Mouse (Mus musculus): ENCODE measurements around the gene Tmem88.

DNA sequence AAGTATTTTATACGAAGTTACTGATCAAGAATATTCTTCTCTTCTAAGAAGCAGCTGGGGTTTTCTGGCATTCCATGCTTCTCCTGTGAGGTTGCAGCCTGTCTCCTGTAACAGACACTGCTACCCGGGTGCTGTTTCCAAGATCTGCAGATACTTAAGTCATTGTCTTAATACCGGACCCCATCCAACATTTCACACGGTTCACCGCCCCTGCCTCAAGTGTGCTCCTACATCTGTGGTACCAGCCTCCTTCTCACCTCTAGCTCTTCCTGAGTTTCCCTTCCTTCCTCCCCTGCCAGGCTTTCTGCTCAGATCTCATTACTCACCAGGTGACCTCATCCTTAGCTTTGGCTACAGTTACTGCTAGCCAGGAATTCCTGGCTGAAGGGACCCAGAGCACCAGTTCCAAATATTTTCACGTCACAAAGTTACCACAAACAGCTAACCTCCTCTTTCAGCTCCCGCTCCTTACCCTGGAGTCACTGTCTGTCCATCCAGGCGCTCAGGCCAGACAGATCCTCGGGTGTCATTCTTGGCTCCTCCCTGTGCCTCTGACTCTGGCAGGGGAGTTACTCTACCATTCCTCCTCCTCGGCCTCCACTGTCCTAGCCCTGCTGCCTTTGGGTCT, 15.4 kb downstream of the Tmem88 start:
- no peak for TF ChIP-seq CTCF (IDR thresholded peaks at IDR 0.05; ENCODE audit: low read depth)
- TF ChIP-seq EP300 (IDR thresholded peaks at IDR 0.05; ENCODE audit: low read depth), result no peak
